Mouse (Mus musculus) neural tube, embryonic 11.5 days (tissue): Measurements from ENCODE around the gene Rrm1. TPM values are rescaled to one million over a fixed set of nuclear protein-coding genes. Genes with fewer than 3 reads are reported as not detected.

Experiments
- ATAC-seq: fragments of 200-750 bp; cut with Nextera tagmentation; 2 replicates; pipeline ENCODE4 v1.8.0; 2017; ENCODE audit warnings: moderate number of reproducible peaks, mild to moderate bottlenecking, moderate TSS enrichment, moderate library complexity; ENCODE audit not compliant: insufficient read depth, low FRiP score, low TSS enrichment
- DNase-seq: peaks from one replicate; pipeline ENCODE4 v3.0.0-alpha.2; 2015; ENCODE audit warnings: low spot score
- H3K27ac ChIP-seq: fragments of 300-500 bp; sonication (generic); 2 replicates; pipeline ENCODE4 v1.5.1; 2014; ENCODE audit warnings: low read depth, mild to moderate bottlenecking, low read length
- H3K27me3 ChIP-seq: fragments of 300-500 bp; sonication (generic); 2 replicates; pipeline ENCODE4 v1.6.1; 2014; ENCODE audit warnings: mild to moderate bottlenecking, low read length, mixed read lengths; ENCODE audit not compliant: control insufficient read depth, insufficient read depth
- H3K36me3 ChIP-seq: fragments of 300-500 bp; sonication (generic); 2 replicates; pipeline ENCODE4 v1.6.1; 2014; ENCODE audit warnings: mild to moderate bottlenecking, low read length, moderate library complexity, mixed read lengths; ENCODE audit not compliant: control insufficient read depth, insufficient read depth
- H3K4me1 ChIP-seq: fragments of 300-500 bp; sonication (generic); 2 replicates; pipeline ENCODE4 v1.6.1; 2014; ENCODE audit warnings: low read length, mixed read lengths; ENCODE audit not compliant: control insufficient read depth, insufficient read depth
- H3K4me2 ChIP-seq: fragments of 300-500 bp; sonication (generic); 2 replicates; pipeline ENCODE4 v1.6.1; 2014; ENCODE audit warnings: low read depth, mild to moderate bottlenecking, moderate library complexity
- H3K4me3 ChIP-seq: fragments of 300-500 bp; sonication (generic); 2 replicates; pipeline ENCODE4 v1.5.1; 2014; ENCODE audit warnings: low read depth, low read length
- H3K9ac ChIP-seq: fragments of 300-500 bp; sonication (generic); 2 replicates; pipeline ENCODE4 v1.6.1; 2014; ENCODE audit warnings: mild to moderate bottlenecking, low read length
- H3K9me3 ChIP-seq: fragments of 300-500 bp; sonication (generic); 2 replicates; pipeline ENCODE4 v1.6.1; 2016; ENCODE audit warnings: low read length; ENCODE audit not compliant: control insufficient read depth
- WGBS: fragments of 180-500 bp; shearing (Covaris S2); extraction: QIAGEN DNeasy Blood & Tissue Kit; methylation state at CpG from one replicate; pipeline ENCODE4 v1.1.7; 2014; 5-methylcytosine and 5-hydroxymethylcytosine counted together
- polyA plus RNA-seq: library from polyadenylated mRNA; unstranded; fragments of >200 nt; fragmentation: Nextera tagmentation; extraction: Ambion mirVana; gene quantifications from 2 replicates; pipeline ENCODE4 v1.2.1, GENCODE M21; 2014

The Rrm1 gene
- polyA plus RNA-seq, 1 experiment from 2014 or later, result 203 TPM

DNA sequence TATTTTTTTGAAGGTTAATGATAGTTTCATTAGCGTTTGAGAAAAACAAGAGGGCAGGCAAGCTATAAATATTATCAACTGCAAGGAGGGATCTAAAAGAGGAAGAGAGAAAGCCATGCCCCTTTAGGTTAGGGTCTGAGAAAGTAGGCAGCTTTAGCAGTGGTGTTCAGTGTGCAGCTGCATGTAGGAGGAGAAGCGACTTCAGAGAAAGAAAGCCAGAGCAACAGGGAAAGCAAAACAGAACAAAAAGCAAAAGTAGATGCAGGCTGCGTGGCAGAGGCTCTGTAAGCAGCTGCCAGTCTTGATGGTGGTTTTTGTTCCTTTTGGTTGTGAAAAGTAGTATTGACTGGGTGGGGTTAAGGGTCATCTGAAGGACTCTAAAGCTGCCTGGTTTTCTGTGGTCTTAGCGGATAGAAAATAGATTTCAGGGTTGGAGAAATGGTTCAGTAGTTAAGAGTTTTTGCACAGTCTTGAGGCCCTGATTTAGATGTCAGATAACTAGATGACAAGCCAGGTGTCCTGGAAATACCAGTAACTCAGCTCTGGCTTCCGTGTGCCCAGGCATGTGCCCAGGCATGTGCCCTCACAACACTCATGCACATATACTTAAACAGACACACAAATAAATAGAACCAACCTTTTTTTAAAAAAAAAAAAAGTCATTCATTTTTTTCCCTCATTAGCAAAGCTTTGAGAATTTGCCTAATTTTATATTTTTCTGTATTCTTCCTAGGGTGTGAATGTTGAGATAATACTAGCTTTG is 17.3 kb downstream of the Rrm1 start:
- Histone ChIP-seq H3K27me3 (no peaks in the 10 kb centered on the region), H3K27ac (no peak overlapping the region), H3K4me1 (no peaks in the 10 kb centered on the region), H3K9ac (no peak overlapping the region), H3K4me3 (no peak overlapping the region), H3K4me2 (no peak overlapping the region), H3K36me3 (peaks cover 31% of the 10 kb centered on the region), H3K9me3 (no peaks in the 10 kb centered on the region)
- ATAC-seq (no peak), DNase-seq (no peak)
- 91% methylated on average over 5 of the region's 5 CpGs for WGBS

GRCm38 (mm10) chr7:102467566-102467965 is 26.1 kb downstream of the Rrm1 start:
- Histone ChIP-seq H3K4me1 (no peaks in the 10 kb centered on the region), H3K9ac (no peak overlapping the region), H3K27ac (no peak overlapping the region), H3K27me3 (no peaks in the 10 kb centered on the region), H3K36me3 (peaks cover 26% of the 10 kb centered on the region), H3K9me3 (no peaks in the 10 kb centered on the region), H3K4me2 (no peak overlapping the region), H3K4me3 (no peak overlapping the region)
- DNase-seq, result no peak
- no peak for ATAC-seq
- 90% methylated on average over 8 of the region's 8 CpGs for WGBS

DNA sequence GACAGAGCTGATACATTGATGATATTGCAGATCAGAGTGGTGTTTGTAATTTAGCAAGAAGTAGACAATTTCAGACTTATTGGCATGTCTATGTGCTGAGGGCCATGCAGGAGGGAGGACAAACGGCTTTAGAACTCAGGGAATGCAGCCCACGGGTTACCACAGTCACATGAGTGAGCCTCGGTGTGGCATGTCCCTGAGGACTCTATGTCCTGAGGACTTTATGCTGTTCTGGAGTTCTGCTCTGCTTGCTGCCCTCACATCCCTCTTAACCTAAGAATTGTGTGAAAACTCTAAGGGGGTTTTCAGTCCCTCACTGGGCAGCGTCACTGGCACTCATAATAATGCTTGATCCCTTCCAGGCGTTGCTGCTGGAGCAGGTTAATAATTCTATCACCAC is 31.2 kb downstream of the Rrm1 start:
- 78% methylated on average over 5 of the region's 5 CpGs for WGBS

DNA sequence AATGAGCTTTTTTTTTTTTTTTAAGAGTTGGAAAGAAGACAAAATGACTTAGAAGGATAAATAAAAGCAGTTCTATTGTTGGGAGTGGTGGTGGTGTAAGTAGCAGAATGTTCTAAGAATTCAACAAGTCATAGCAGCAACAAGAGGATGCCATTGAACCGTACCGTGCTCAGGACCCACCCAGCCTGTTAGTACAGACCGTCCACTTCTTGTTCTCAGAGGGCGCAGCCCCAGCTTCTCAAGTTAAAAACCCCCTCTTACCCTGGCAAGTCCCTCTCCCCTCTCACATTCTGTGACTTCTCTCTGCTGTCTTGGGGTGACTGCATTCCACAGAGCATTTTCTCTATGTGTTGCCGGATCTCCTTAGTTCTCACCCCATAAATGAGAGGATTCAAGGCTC is 35.1 kb downstream of the Rrm1 start:
- DNase-seq (no peak), ATAC-seq (no peak)
- Histone ChIP-seq H3K9ac (no peak overlapping the region), H3K4me1 (no peaks in the 10 kb centered on the region), H3K9me3 (no peaks in the 10 kb centered on the region), H3K36me3 (no peaks in the 10 kb centered on the region), H3K4me2 (no peak overlapping the region), H3K4me3 (no peak overlapping the region), H3K27ac (no peak overlapping the region), H3K27me3 (no peaks in the 10 kb centered on the region)
- WGBS, result 92% methylated on average over 5 of the region's 5 CpGs

More for the DNA sequence above, 31.2 kb downstream of the Rrm1 start:
- DNase-seq (no peak), ATAC-seq (no peak)
- Histone ChIP-seq H3K27ac (no peak overlapping the region), H3K4me3 (no peak overlapping the region), H3K4me2 (no peak overlapping the region), H3K36me3 (peaks cover 5% of the 10 kb centered on the region; the same call in 1 of the 2 replicates), H3K9me3 (no peaks in the 10 kb centered on the region), H3K4me1 (no peaks in the 10 kb centered on the region), H3K9ac (no peak overlapping the region), H3K27me3 (no peaks in the 10 kb centered on the region)

DNA sequence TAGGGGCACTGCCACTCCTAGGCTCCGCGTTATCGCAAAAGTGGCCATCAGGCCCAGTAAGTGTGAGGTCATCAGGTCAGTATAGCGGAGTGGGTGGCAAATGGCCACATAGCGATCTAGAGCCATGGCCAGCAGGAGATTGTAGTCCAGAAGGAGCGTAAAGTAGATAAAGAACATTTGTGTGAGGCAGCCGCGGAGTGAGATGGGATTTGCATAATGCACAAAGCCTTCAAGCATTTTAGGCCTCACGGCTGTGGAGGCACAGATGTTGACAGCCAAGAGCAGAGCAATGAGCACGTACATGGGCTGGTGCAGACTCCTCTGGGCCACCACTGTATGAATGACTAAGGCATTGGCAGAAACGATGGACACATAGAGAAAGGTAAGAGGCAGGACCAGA is 35.9 kb downstream of the Rrm1 start:
- Histone ChIP-seq H3K9me3 (no peaks in the 10 kb centered on the region), H3K27ac (no peak overlapping the region), H3K4me3 (no peak overlapping the region), H3K27me3 (no peaks in the 10 kb centered on the region), H3K9ac (no peak overlapping the region), H3K4me1 (no peaks in the 10 kb centered on the region), H3K36me3 (no peaks in the 10 kb centered on the region), H3K4me2 (no peak overlapping the region)
- DNase-seq, result no peak
- WGBS, result 85% methylated on average over 11 of the region's 11 CpGs
- ATAC-seq, result no peak

GRCm38 (mm10) chr7:102478425-102478824 is 36.9 kb downstream of the Rrm1 start:
- Histone ChIP-seq H3K4me2 (no peak overlapping the region), H3K9me3 (no peaks in the 10 kb centered on the region), H3K4me3 (no peak overlapping the region), H3K27ac (no peak overlapping the region), H3K4me1 (no peaks in the 10 kb centered on the region), H3K9ac (no peak overlapping the region), H3K36me3 (no peaks in the 10 kb centered on the region), H3K27me3 (no peaks in the 10 kb centered on the region)
- ATAC-seq, result no peak
- no peak for DNase-seq
- WGBS, result 87% methylated on average over 4 of the region's 4 CpGs

DNA sequence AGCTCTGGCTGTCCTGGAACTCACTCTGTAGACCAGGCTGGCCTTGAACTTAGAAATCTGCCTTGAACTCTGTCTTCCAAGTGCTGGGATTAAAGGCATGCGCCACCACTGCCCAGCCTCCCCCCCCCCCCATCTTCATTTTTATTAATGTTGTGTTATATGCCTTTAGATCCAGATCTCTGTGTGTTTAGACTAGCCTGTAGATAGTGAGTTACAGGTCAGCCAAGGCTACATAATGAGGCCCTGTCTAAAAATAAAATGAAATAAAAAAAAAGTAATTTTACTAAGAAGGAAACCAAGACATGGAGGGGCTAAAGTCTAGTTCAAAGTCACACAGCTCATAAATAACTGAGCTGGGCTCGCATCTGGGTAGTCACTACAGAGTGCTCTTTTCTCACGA is 37.4 kb downstream of the Rrm1 start:
- H3K9me3 ChIP-seq, result no peaks in the 10 kb centered on the region
- H3K27me3 ChIP-seq, result no peaks in the 10 kb centered on the region
- DNase-seq, result no peak
- H3K4me3 ChIP-seq, result no peak overlapping the region
- ATAC-seq, result no peak
- no peaks in the 10 kb centered on the region for H3K4me1 ChIP-seq
- 77% methylated on average over 3 of the region's 3 CpGs for WGBS
- no peak overlapping the region for H3K27ac ChIP-seq
- no peak overlapping the region for H3K9ac ChIP-seq
- H3K4me2 ChIP-seq, result no peak overlapping the region
- H3K36me3 ChIP-seq, result no peaks in the 10 kb centered on the region

DNA sequence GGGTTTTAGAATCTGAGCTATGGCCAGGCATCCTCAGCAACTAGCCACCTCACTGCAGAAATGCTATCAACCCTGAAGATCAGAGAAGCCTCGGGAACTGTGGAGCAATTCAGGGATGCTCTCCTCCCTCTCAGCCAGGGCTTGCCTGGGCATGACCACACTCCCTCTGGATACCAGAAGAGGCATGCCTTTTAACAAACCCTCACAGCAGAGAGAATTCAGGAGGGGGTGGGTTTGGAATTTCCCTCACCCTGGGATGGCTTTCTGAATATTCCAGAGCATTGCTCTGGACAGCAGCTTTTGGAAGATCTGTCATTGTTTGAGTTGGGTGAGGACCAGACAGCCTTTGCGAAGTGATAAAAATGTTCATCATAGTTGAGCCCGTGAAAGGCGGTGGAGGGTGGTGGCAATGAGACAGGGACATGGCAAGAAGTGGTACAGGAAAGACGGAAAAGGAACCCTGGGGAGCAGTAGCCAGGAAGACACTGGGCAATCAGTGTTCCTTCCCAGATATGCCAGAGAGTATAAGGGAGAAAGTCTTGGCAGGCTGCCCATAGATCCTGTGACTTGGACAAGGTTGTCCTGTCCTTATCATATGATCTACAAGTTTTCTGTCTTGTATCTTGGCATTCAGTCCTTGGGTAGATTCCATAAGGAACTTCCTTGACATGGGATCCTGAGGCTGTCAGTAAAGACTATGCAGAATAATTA is 38.0 kb downstream of the Rrm1 start:
- no peak for ATAC-seq
- H3K9me3 ChIP-seq, result no peaks in the 10 kb centered on the region
- H3K36me3 ChIP-seq, result no peaks in the 10 kb centered on the region
- H3K27ac ChIP-seq, result no peak overlapping the region
- no peak overlapping the region for H3K4me2 ChIP-seq
- H3K9ac ChIP-seq, result no peak overlapping the region
- 75% methylated on average over 5 of the region's 5 CpGs for WGBS
- no peaks in the 10 kb centered on the region for H3K27me3 ChIP-seq
- no peak for DNase-seq
- no peak overlapping the region for H3K4me3 ChIP-seq
- H3K4me1 ChIP-seq, result no peaks in the 10 kb centered on the region

GRCm38 (mm10) chr7:102480821-102481220 is 39.3 kb downstream of the Rrm1 start:
- Histone ChIP-seq H3K4me1 (no peaks in the 10 kb centered on the region), H3K36me3 (no peaks in the 10 kb centered on the region), H3K9me3 (no peaks in the 10 kb centered on the region), H3K27me3 (no peaks in the 10 kb centered on the region), H3K9ac (no peak overlapping the region), H3K4me2 (no peak overlapping the region), H3K27ac (no peak overlapping the region), H3K4me3 (no peak overlapping the region)
- DNase-seq (no peak), ATAC-seq (no peak)
- 86% methylated on average over 4 of the region's 4 CpGs for WGBS
